Mouse (Mus musculus): ENCODE results near the gene Llgl1. TPM values are rescaled to one million over a fixed set of nuclear protein-coding genes. Genes with fewer than 3 reads are reported as not detected.

The Llgl1 gene
- 0.52 TPM for polyA plus RNA-seq (2014; fragmentation: Illumina TruSeq; extraction: RNeasy Lipid Tissue Mini Kit (QIAGEN cat#74804); ENCODE audit: low read depth, low replicate concordance)

GRCm38 (mm10) chr11:60699524-60700075 is at the start of gene Llgl1:
Gene Llgl1 (plus strand): TSS chr11:60699723.

GRCm38 (mm10) chr11:60726601-60727391 is 27.3 kb downstream of the Llgl1 start, which contains the start of gene Flii:
Gene Flii (minus strand): TSS chr11:60727263.

GRCm38 (mm10) chr11:60728260-60728761 is 28.8 kb downstream of the Llgl1 start, which contains the start of gene Mief2:
Gene Mief2 (plus strand): TSS chr11:60728398.

Other genes with a start within 250 kb of the Llgl1 start
- 26.8 TPM for gene Drg2, start 245.1 kb upstream of the Llgl1 start, polyA plus RNA-seq (2014; fragmentation: Illumina TruSeq; extraction: RNeasy Lipid Tissue Mini Kit (QIAGEN cat#74804); ENCODE audit: low read depth, low replicate concordance)
- gene Myo15, start 230.4 kb upstream of the Llgl1 start, polyA plus RNA-seq (2014; fragmentation: Illumina TruSeq; extraction: RNeasy Lipid Tissue Mini Kit (QIAGEN cat#74804); ENCODE audit: low read depth, low replicate concordance): 0.06 TPM
- 89.8 TPM for gene Alkbh5, start 163.3 kb upstream of the Llgl1 start, polyA plus RNA-seq (2014; fragmentation: Illumina TruSeq; extraction: RNeasy Lipid Tissue Mini Kit (QIAGEN cat#74804); ENCODE audit: low read depth, low replicate concordance)
- gene Flii, start 27.5 kb downstream of the Llgl1 start, polyA plus RNA-seq (2014; fragmentation: Illumina TruSeq; extraction: RNeasy Lipid Tissue Mini Kit (QIAGEN cat#74804); ENCODE audit: low read depth, low replicate concordance): 8.9 TPM
- gene Mief2, start 28.7 kb downstream of the Llgl1 start, polyA plus RNA-seq (2014; fragmentation: Illumina TruSeq; extraction: RNeasy Lipid Tissue Mini Kit (QIAGEN cat#74804); ENCODE audit: low read depth, low replicate concordance): 0.87 TPM
- 4.9 TPM for gene Top3a, start 77.6 kb downstream of the Llgl1 start, polyA plus RNA-seq (2014; fragmentation: Illumina TruSeq; extraction: RNeasy Lipid Tissue Mini Kit (QIAGEN cat#74804); ENCODE audit: low read depth, low replicate concordance)
- 14.1 TPM for gene Smcr8, start 77.8 kb downstream of the Llgl1 start, polyA plus RNA-seq (2014; fragmentation: Illumina TruSeq; extraction: RNeasy Lipid Tissue Mini Kit (QIAGEN cat#74804); ENCODE audit: low read depth, low replicate concordance)
- gene Shmt1, start 112.0 kb downstream of the Llgl1 start, polyA plus RNA-seq (2014; fragmentation: Illumina TruSeq; extraction: RNeasy Lipid Tissue Mini Kit (QIAGEN cat#74804); ENCODE audit: low read depth, low replicate concordance): 40.2 TPM
- gene Dhrs7b, start 130.9 kb downstream of the Llgl1 start, polyA plus RNA-seq (2014; fragmentation: Illumina TruSeq; extraction: RNeasy Lipid Tissue Mini Kit (QIAGEN cat#74804); ENCODE audit: low read depth, low replicate concordance): 5.1 TPM
- gene Tmem11, start 179.5 kb downstream of the Llgl1 start, polyA plus RNA-seq (2014; fragmentation: Illumina TruSeq; extraction: RNeasy Lipid Tissue Mini Kit (QIAGEN cat#74804); ENCODE audit: low read depth, low replicate concordance): 16.0 TPM
- 2.3 TPM for gene Natd1, start 215.0 kb downstream of the Llgl1 start, polyA plus RNA-seq (2014; fragmentation: Illumina TruSeq; extraction: RNeasy Lipid Tissue Mini Kit (QIAGEN cat#74804); ENCODE audit: low read depth, low replicate concordance)
- 18.3 TPM for gene Map2k3, start 232.3 kb downstream of the Llgl1 start, polyA plus RNA-seq (2014; fragmentation: Illumina TruSeq; extraction: RNeasy Lipid Tissue Mini Kit (QIAGEN cat#74804); ENCODE audit: low read depth, low replicate concordance)